Mouse (Mus musculus): ENCODE measurements around the gene Pkm.

The Pkm gene

DNA sequence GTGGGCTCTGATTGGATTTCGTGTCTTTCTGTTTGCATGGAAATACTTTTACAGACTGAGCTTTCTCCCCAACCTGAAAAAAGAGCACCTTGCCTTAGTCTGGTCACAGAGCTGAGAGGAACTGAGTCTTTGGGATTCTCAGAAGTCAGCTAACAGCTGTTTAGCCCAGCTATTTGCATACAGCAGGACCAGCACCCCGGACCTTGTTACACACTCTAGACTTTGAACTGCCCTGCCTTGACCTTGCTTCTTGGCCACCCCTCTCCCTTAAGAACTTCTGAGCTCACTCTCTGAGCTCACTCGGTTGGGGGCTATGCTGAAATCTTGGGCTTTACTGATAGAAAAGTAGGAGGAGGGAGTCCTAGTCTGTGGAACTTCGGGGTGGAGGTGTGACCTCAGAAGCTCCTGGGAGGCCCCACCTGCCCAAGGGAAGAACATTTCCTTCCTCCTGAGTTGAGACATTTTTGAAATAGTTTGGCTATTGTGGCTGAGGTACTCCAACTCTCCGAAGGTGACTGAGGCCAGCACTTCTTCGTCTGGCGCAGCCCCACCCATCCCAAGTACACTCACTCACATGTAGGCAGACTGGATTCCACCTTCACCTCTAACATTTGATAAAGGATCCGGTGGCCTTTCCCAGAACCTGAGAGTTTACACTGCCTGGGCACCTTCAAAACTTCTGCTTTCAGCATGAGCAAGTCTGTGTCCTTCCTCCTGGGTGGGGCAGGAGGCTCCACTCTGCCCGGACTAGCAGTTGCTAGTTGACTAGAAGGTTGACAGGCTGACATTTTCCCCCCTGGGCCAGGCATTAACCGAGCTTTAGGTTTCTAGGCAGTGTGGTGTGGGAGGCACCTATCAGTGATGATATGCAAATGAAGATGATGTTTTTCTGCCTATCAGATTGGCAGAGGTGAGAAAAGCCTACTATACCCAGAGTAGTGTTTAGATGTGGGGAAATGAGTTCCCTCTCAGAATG, 51.0 kb downstream of the Pkm start:
- DNase-seq (ENCODE audit: low spot score), result no peak

DNA sequence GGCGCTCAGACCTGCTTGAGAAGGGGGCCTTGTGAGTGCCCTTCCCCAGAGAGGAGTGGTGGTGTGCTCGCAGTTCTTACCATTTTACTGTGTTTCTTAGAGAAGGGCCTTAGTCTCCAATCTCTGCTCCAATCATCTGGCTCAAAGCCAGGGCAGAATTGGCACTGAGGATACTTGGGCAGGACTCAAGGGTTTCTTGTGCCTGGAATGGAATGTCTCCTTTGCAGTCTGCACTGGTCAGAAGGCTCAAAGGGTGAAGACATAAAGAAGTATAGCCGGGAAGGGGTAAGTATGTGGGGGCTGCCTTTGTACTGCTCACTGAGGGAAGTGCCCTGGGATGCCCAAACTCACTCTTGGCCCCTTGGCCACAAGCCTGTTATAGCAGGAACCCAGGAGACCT, 53.1 kb downstream of the Pkm start:
- DNase-seq (ENCODE audit: low spot score), result peak; percentile 42

DNA sequence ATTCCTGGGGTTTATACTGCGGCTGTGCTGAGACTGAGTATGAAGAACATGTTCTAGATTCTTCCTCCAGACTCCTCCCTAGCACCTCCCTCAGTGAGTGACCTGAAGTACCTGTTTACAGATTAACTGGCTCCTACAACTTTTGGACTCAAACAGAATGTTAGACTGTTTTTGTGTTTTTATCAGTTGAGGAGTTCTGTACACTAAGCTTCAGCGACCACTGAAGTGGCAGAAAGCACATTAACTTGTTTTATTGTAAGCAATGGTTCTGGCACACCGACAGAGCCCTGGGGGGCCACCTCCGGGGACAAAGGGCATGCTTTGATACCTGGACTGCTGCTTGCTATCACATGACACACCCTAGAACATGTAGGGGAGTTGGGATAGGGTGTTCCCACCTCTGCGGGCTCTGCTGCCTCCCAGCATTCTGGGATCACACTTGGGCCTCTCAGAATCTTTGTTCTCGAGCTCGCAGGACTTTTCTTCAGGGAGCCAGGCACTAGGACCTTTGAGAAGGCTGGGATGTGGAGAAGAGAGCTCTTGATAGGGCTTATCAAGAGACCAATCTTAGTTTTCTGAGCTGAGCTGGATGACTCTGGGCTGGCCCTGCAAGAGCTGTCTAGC, 60.2 kb downstream of the Pkm start:
- DNase-seq (ENCODE audit: low spot score), result no peak

DNA sequence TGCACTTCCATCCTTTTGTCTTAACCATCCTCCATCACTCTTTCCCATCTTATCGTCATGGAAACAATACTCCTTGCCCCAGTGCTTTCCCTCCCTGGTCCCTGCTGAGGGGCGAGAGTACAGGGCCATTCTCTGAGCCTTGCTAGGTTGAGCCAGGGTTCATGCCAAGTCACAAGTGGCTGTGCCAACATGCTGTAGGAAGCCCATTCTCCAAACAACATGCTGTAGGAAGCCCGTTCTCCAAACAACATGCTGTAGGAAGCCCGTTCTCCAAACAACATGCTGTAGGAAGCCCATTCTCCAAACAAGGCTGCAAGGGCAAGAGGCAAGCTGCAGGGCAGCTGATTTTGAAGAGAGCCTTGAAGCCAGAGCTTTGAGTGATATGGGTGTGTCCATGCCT, 62.1 kb downstream of the Pkm start:
- DNase-seq (ENCODE audit: low spot score), result no peak

DNA sequence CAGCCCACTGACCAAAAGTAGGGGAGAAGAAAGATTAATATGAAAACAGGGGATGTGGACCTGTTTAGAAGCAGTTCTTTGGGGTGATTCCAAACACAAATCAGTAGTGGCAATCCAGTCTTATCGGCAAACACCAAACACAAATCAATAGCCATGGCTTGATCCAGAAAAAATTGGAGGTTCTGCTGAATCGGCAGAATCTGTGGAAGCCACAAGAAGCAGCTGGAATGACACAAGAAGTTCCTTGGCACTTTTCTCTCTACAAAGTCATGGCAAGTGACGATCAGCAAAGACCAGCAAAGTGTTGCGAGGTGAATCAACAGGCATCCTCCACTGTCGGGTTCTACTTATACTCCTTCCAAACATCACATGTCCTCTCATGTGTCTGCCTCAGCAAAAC, 65.0 kb downstream of the Pkm start:
- no peak for DNase-seq (ENCODE audit: low spot score)

DNA sequence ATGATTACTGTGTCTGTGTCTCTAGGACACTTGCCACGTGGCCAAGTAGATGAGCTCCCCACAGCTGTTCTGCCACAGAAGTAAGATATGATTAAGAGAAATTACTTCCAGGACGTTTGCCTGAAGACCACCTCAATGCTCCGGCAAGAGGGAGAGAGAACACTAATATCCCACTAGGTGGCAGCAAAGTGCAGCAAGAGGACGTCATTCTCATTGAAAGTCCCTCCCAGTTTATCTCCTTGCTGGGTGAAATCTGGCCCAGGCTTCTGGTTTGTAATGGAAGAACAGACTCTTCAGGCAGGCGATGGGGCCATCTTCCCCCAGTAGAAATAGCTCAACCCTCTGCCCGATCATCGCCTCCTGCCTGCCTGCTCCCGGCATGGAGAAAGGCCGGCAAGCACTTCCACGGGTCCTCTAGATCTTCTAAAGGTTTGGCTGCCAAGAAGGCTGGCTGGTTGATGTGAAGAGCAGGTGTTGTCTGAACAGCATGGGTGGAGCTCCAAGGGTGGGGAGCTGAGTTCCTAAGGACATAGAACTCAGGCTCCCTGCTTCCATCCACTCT, 67.0 kb downstream of the Pkm start:
- DNase-seq (ENCODE audit: low spot score), result peak; percentile 61

DNA sequence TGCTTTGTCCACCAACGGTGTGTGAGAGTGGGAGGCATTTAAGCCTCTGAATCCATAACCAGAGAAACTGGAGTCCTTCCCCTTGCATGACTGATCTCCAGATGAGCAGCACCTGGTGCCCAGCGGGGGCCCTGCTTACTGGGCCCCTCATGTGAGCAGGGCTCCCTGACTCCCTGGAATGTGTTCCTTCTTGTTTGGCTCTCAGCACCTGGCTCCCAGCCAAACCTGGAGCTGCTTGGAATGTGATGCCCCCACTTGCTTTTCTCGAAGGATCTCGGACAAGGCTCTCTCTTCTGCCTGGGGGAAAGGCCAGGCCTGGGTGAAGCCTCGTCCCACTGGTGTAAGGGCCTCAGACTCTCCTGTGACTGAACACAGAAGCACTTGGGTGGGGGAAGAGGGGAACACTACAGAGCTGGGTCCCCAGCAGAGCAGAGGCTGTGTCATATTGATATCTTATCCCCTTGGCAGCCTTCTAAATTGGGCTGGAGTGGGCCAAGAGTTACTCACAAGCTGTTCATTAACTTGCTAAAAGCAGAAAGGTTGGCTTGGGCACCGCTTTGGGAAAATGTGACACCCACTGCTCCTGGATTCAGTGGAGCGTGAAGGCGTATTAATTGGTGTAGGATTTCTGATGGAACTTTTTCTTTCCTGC, 67.7 kb downstream of the Pkm start:
- DNase-seq (ENCODE audit: low spot score), result no peak

DNA sequence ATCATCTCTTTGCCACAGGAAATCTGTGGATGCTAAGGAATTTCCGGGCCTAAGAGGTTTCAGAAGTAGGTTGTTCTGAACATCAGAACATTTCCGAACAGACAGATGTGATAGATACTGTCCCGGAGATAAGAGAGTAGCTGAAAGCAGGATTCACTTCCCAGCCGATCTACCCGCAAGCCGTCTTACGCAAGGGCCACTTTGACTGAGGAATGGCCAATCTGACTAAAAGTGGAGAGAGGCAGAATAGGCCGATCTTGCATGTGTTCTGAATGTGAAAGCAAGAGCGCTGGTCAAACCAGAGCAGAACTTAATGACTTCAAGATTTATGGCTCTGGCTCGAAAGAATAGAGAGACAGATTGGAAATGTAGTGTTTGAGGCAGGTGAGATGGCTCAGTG, 69.3 kb downstream of the Pkm start:
- no peak for DNase-seq (ENCODE audit: low spot score)

DNA sequence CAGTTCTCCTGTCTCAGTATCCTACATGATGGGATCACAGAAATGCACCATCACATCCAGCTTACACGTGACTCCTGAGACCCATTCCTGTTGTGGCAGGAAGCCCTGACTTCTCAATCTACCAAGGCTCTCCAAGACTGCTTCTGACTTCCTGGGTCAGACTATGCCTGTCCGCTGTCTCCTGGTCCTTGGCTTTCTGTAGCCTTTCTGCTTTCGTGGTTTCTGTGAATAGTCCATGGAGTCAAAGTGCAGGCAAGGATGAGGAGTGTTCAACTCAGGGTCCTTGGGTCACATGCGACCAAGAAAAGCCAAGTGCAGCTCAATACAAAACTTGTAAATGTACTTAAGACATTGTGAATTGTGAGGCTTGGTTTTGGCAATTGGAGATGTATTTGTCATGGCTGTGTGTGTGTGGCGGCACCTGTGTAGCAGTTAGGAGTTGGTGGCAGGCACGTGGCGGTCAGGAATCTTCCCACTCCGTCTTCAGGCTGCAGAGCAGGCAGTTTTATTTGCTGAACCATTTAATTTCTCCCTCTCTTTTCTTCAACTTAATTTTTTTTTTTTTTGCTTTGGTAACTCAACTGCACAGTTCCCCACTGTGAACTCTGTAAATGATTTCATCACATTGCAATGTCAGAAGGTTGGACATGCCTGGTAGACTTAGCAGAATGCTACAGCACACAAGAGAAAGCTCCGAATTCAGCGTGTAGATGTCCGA, 71.6 kb downstream of the Pkm start:
- DNase-seq (ENCODE audit: low spot score), result no peak

Measured in ovary, postnatal 14 days (tissue).